Mouse (Mus musculus): ENCODE results near the gene Ankrd36. TPM values are rescaled to one million over a fixed set of nuclear protein-coding genes. Genes with fewer than 3 reads are reported as not detected.

Ankrd36 gene
- total RNA-seq, 4 experiments from 2014 or later, result not detected

Other genes starting within 250 kb of the Ankrd36 start
- gene Znrf3, start 124.8 kb upstream of the Ankrd36 start, total RNA-seq (2022), result 10 to 100 TPM; 26.1 to 41.3 (median 36.4) TPM
- gene Xbp1, start 49.0 kb upstream of the Ankrd36 start, total RNA-seq (2022), result 100 to 1,000 TPM; 163 to 269 (median 179) TPM
- gene Ccdc117, start 27.5 kb upstream of the Ankrd36 start, total RNA-seq (2022), result 10 to 100 TPM; 23.8 to 34.9 (median 28.8) TPM
- gene Mrps24, start 146.0 kb downstream of the Ankrd36 start, total RNA-seq (2022), result 100 to 1,000 TPM; 102 to 222 (median 154) TPM
- gene Urgcp, start 192.7 kb downstream of the Ankrd36 start, total RNA-seq (2022), result 10 to 100 TPM; 63.6 to 83.8 (median 65.6) TPM
- 10 to 100 TPM; 70.7 to 98.8 (median 74.0) TPM for gene Dbnl, start 218.8 kb downstream of the Ankrd36 start, total RNA-seq (2022)
- gene Pgam2, start 234.0 kb downstream of the Ankrd36 start, total RNA-seq (2022), result not detected